Mouse (Mus musculus): Measurements from ENCODE around the gene Trim50. TPM values are rescaled to one million over a fixed set of nuclear protein-coding genes. Genes with fewer than 3 reads are reported as not detected.
"Not testable (repeated sequence)": the region's sequence is repeated elsewhere in the genome, so short reads cannot be mapped to it uniquely, and the experiment has no call there.

Trim50 gene
- polyA plus RNA-seq, 1 experiment from 2014 or later: not detected

DNA sequence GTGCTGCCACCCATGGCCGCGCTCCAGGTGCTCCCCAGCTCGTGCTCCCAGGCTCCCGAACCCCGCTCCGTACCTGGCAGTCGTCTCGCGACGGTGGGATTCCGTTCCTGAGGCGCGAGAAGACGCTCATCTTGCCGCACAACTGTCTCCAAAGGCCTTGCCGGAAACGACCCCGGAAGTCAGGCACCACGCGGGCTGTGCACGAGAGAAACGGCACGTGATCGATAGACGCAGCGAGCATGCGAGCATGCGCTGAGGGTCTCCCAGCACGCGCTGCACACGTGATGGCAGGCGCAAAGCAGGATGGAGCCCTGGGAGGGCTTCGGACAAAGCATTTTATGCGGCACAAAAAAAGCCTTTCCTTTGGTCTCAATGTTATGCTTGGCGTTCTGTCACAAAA, 3.2 kb upstream of the Trim50 start, which contains the start of gene Fkbp6:
Fkbp6 (minus strand) TSS at position 183 of the 400 bp plus-strand sequence.
- no peak within 1 kb of the TSS for H3K4me3 ChIP-seq
- WGBS: 93% methylated on average over 35 of the region's 35 CpGs

DNA sequence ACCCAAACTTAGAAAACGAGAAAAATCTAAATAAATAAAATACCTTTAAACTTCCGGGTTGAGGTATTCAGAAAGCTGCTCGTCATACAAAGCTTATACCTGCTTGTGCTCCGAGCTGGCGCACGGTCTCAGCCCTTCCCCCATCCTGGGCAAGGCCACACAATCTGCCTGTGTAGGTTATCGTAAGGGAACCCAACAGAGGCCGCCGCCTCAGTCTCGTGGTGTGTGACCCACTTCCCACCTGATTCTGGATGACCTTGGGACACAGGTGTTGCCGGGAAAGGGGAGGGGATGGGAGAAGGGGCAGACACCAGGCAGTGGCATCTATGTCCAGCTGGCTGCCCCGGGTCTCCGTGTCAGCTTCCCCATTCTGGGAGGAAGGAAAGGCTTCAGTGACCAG, 1.5 kb upstream of the Trim50 start:
- H3K4me2 ChIP-seq (replicated peaks): no peak overlapping the region
- ATAC-seq (replicated peaks): no peak
- no peak overlapping the region for H3K9ac ChIP-seq (replicated peaks)
- 87% methylated on average over 13 of the region's 13 CpGs for WGBS
- no peak overlapping the region for H3K4me3 ChIP-seq
- no peaks in the 10 kb centered on the region for H3K27me3 ChIP-seq
- H3K36me3 ChIP-seq: no peaks in the 10 kb centered on the region
- no peaks in the 10 kb centered on the region for H3K9me3 ChIP-seq
- no peaks in the 10 kb centered on the region for H3K4me1 ChIP-seq
- no peak overlapping the region for H3K27ac ChIP-seq (replicated peaks)

More for the DNA sequence above, 3.2 kb upstream of the Trim50 start, which contains the start of gene Fkbp6:
- Histone ChIP-seq H3K36me3 (no peaks in the 10 kb centered on the region), H3K9me3 (no peaks in the 10 kb centered on the region), H3K9ac (replicated peaks) (no peak within 1 kb of the TSS), H3K4me2 (replicated peaks) (no peak within 1 kb of the TSS), H3K4me1 (no peaks in the 10 kb centered on the region), H3K27ac (replicated peaks) (no peak within 1 kb of the TSS), H3K27me3 (no peaks in the 10 kb centered on the region)
- no peak for ATAC-seq (replicated peaks)

DNA sequence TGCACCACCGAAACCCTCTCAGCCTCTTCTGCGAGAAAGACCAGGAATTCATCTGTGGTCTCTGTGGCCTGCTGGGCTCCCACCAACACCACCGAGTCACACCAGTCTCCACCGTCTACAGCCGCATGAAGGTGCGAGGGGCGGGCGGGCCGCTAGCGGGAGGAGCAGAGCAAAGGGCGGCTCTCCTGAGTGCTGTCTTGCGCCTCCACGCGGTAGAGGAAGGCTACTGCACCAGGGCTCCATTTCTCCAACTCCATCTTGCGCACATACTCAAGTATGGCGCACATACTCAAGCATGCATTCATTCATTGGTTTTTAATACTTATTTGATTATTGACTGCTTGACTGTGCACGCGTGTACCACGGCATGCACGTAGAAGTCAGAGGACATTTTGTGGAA, 469 bp downstream of the Trim50 start:
- 18% methylated on average over 20 of the region's 20 CpGs for WGBS
- Histone ChIP-seq H3K9me3 (peaks cover 3% of the 10 kb centered on the region), H3K9ac (replicated peaks) (no peak overlapping the region), H3K4me1 (no peaks in the 10 kb centered on the region), H3K27me3 (no peaks in the 10 kb centered on the region), H3K4me2 (replicated peaks) (no peak overlapping the region), H3K36me3 (no peaks in the 10 kb centered on the region), H3K4me3 (no peak overlapping the region), H3K27ac (replicated peaks) (no peak overlapping the region)
- ATAC-seq (replicated peaks): no peak

DNA sequence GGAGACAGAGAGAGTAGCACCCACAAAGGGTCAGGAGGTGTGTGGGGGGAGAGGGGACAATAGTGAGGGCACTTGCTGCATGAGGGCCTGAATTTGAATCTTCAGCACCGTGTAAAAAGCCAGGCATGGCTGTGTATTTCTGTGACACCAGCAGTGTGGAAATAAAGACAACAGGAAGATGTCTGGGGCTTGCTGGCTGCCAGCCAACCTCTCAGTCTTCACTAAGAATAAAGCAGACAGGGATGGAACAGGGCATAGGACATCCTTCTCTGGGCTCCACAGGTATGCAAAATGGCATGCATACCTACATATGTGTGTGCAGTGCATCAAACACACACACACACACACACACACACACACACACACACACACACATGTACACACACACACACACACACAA, 3.0 kb downstream of the Trim50 start:
- ATAC-seq (replicated peaks): no peak
- Histone ChIP-seq H3K9ac (replicated peaks) (no peak overlapping the region), H3K4me1 (no peaks in the 10 kb centered on the region), H3K9me3 (peaks cover 3% of the 10 kb centered on the region), H3K36me3 (no peaks in the 10 kb centered on the region), H3K4me2 (replicated peaks) (no peak overlapping the region), H3K27me3 (no peaks in the 10 kb centered on the region), H3K4me3 (no peak overlapping the region), H3K27ac (replicated peaks) (no peak overlapping the region)
- 43% methylated on average over 1 of the region's 1 CpGs for WGBS

DNA sequence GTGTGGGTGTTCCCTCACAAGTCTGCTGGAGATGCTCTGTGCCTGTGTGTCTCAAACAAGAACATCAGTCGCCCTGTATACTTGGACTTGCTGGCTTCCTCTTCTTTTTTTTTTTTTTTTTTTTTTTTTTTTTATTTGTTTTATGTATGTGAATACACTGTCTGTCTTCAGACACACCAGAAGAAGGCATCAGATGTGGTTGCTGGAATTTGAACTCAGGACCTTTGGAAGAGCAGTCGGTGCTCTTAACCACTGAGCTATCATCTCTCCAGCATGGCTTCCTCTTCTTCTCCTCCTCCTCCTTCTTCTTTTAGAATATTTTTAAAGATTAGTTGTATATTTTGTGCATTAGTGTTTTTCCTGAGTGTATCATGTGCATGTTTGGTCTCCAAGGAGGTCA, 4.5 kb downstream of the Trim50 start:
- Histone ChIP-seq H3K9ac (replicated peaks) (no peak overlapping the region), H3K27me3 (no peaks in the 10 kb centered on the region), H3K27ac (replicated peaks) (no peak overlapping the region), H3K4me1 (no peaks in the 10 kb centered on the region), H3K36me3 (no peaks in the 10 kb centered on the region), H3K4me2 (replicated peaks) (no peak overlapping the region), H3K4me3 (no peak overlapping the region), H3K9me3 (peaks cover 3% of the 10 kb centered on the region)
- ATAC-seq (replicated peaks): no peak
- WGBS: 81% methylated on average over 2 of the region's 2 CpGs

DNA sequence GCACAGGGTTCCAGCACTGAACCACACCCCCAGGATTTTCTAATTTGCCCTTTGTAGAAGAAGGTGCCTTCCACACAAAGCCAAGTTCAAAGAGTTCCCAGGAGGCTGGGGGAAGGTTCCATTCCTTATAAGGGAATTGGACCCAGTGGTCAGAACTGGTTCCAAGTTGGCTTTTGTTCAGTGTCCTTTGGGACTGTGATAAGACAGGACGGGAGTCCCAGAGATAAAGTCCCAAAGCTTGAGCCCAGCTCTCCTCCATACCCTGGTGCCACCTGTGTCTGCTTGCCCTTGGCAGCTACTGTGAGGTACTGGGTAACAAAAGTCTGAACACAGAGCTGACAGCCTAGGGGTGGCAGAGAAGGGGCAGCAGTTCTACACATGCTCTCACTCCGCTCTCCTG, 6.7 kb downstream of the Trim50 start:
- Histone ChIP-seq H3K27ac (replicated peaks) (no peak overlapping the region), H3K4me1 (no peaks in the 10 kb centered on the region), H3K27me3 (no peaks in the 10 kb centered on the region), H3K36me3 (no peaks in the 10 kb centered on the region), H3K4me3 (no peak overlapping the region), H3K4me2 (replicated peaks) (no peak overlapping the region), H3K9ac (replicated peaks) (no peak overlapping the region), H3K9me3 (peaks cover 3% of the 10 kb centered on the region)
- WGBS: 91% methylated on average over 2 of the region's 2 CpGs
- ATAC-seq (replicated peaks): no peak

DNA sequence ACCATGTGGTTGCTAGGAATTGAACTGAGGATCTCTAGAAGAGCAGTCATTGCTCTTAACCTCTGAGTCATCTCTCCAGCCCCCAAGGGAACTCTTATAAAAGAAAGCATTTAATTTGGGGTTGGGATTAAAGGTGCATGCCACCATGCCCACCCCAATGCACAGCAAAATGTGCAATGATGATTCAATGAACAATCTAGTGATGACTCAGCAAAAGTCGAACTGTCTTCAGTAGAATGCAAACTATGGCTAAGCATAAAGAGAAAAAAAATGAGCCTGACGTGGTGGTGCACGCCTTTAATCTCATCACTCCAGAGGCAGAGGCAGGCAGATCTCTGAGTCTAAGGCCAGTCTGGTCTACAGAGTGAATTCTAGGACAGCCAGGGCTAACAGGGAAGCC, 9.5 kb downstream of the Trim50 start:
- no peak overlapping the region for H3K9ac ChIP-seq (replicated peaks)
- ATAC-seq (replicated peaks): no peak
- H3K4me2 ChIP-seq (replicated peaks): no peak overlapping the region
- peaks cover 2% of the 10 kb centered on the region for H3K9me3 ChIP-seq
- no peaks in the 10 kb centered on the region for H3K36me3 ChIP-seq
- no peak overlapping the region for H3K4me3 ChIP-seq
- no peaks in the 10 kb centered on the region for H3K27me3 ChIP-seq
- WGBS: 92% methylated on average over 3 of the region's 3 CpGs
- no peaks in the 10 kb centered on the region for H3K4me1 ChIP-seq
- no peak overlapping the region for H3K27ac ChIP-seq (replicated peaks)

DNA sequence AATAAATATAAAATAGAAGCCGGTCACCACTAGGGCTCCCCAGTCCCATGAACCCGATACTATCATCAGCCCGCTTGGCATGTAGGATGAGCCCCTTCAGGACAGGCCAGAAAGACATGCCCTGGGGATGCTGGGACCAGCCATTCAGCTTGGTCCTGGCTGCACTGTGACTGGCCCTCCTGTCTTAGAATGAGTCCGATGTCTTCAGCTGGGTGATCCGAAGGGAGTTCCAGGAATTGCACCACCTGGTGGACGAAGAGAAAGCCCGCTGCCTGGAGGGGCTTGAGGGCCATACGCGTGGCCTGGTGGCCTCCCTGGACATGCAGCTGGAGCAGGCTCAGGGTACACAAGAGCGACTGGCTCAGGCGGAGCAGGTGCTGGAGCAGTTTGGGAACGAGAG, 10.4 kb downstream of the Trim50 start:
- no peaks in the 10 kb centered on the region for H3K9me3 ChIP-seq
- H3K4me2 ChIP-seq (replicated peaks): no peak overlapping the region
- H3K36me3 ChIP-seq: no peaks in the 10 kb centered on the region
- no peak for ATAC-seq (replicated peaks)
- no peak overlapping the region for H3K4me3 ChIP-seq
- 26% methylated on average over 12 of the region's 12 CpGs for WGBS
- H3K27ac ChIP-seq (replicated peaks): no peak overlapping the region
- 0 out of 2 replicates have a peak, but pooled peaks cover under 1% of the 10 kb centered on the region for H3K4me1 ChIP-seq
- no peak overlapping the region for H3K9ac ChIP-seq (replicated peaks)
- no peaks in the 10 kb centered on the region for H3K27me3 ChIP-seq

DNA sequence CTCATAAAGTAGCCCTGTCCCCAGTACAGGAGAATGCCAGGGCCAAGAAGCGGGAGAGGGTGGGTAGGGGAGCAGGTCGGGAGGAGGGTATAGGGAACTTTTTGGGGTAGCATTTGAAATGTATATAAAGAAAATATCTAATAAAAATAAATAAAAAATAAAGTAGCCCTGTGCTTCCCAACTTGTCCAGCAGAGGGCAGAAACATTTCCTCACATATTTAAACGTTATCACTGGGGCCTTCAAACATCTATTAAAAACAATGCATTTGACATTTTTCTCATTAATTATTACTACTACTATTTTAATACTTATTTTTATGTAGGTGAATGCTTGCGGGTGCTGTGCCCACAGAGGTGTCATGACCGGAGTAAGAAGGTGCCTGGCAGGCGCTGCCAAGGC, 14.7 kb downstream of the Trim50 start:
- 54% methylated on average over 6 of the region's 6 CpGs for WGBS
- no peaks in the 10 kb centered on the region for H3K27me3 ChIP-seq
- ATAC-seq (replicated peaks): no peak
- H3K27ac ChIP-seq (replicated peaks): no peak overlapping the region
- no peak overlapping the region for H3K4me3 ChIP-seq
- H3K9ac ChIP-seq (replicated peaks): no peak overlapping the region
- no peak overlapping the region for H3K4me2 ChIP-seq (replicated peaks)
- H3K9me3 ChIP-seq: no peaks in the 10 kb centered on the region
- H3K4me1 ChIP-seq: peaks cover 20% of the 10 kb centered on the region
- peaks cover 11% of the 10 kb centered on the region for H3K36me3 ChIP-seq

DNA sequence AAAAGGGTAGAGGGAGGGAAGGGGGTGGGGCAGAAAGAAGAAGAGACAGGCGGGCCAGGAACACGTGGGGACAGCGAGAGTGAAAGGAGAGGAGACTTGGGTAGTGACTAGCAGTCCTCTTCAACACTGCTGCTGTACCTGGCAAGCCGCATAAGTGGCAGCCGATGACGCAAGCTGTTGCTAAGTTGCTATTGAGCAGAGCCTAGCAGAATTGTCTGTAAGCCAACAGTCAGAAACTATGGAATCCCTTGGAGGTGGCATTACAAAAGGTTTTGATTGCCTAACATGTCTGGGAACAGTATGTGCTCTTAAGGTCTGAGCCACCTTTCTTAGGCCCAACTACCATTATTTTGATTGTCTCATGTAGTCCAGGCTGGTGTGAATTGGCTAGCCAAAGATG, 15.2 kb downstream of the Trim50 start:
- Histone ChIP-seq H3K27me3 (no peaks in the 10 kb centered on the region), H3K4me2 (replicated peaks) (no peak overlapping the region), H3K4me1 (peaks cover 20% of the 10 kb centered on the region), H3K4me3 (no peak overlapping the region), H3K9ac (replicated peaks) (no peak overlapping the region), H3K27ac (replicated peaks) (no peak overlapping the region), H3K9me3 (no peaks in the 10 kb centered on the region), H3K36me3 (peaks cover 16% of the 10 kb centered on the region)
- 86% methylated on average over 6 of the region's 6 CpGs for WGBS
- no peak for ATAC-seq (replicated peaks)

DNA sequence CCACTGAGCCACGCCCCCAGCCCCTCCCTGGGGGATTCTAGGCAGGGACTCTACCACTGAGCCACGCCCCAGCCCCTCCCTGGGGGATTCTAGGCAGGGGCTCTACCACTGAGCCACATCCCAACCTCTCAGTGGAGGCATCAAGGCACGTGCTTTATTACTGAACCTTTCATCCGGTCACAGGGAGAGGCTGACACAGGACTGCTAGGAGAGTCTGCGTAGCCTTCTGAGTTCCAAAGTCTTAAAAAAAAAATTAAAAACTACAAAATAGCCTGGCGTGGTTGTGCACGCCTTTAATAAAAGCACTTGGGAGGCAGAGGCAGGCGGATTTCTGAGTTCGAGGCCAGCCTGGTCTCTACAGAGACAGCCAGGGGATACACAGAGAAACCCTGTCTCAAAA, 16.1 kb downstream of the Trim50 start:
- Histone ChIP-seq H3K4me1 (peaks cover 20% of the 10 kb centered on the region), H3K9ac (replicated peaks) (peak overlapping the region; percentile 89), H3K4me2 (replicated peaks) (peak overlapping the region; percentile 82), H3K36me3 (peaks cover 24% of the 10 kb centered on the region), H3K4me3 (peak overlapping the region; percentile 94), H3K27ac (replicated peaks) (peak overlapping the region; percentile 88; the same call in 1 of the 2 replicates)
- not testable (repeated sequence) for ATAC-seq (replicated peaks); H3K9me3 ChIP-seq; H3K27me3 ChIP-seq
- WGBS: 66% methylated on average over 9 of the region's 9 CpGs

DNA sequence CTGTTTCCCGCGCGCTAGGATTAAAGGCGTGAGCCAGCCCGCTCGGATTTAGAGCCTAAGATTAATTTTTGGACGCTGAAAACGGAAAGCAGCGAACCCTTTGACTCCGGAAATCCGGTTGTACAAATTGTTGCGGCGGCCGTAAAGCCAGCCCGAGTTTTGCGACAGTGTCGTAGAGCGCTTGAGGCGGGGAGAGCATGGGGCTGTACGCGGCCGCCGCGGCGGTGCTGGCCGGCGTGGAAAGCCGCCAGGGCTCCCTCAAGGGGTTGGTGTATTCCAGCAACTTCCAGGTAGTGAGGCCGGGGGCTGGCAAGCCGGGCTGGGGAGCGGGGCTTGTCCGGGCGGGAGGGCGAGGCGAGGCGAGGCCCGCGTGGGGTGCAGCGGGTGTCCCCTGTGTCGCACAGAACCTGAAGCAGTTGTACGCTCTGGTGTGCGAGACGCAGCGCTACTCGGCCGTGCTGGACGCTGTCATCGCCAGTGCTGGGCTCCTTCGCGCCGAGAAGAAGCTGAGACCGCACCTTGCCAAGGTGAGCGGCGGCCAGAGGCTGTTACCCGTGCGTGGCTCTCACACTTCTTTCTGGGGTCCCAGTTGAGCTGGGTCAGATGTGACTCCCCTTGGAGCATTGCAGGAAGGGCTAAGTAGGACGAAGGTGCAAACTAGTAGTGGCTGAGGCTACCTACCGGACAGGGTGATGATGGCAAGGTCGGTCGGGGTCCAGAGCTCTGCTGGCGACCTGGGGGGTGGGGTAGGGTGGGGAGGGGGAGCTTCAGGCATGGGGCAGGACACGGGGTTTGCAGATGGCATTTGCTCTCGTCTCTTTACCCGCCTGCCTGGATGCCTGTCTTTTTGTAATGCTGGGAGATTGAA, 16.9 kb downstream of the Trim50 start, which contains the start of gene Nsun5:
Nsun5 (plus strand) TSS at position 167 of the 868 bp plus-strand sequence.
- under 1% methylated on average over 64 of the region's 64 CpGs for WGBS
- ATAC-seq (replicated peaks): peak; percentile 77

More for the DNA sequence above, 16.9 kb downstream of the Trim50 start, which contains the start of gene Nsun5:
- H3K36me3 ChIP-seq: peaks cover 33% of the 10 kb centered on the region
- H3K4me3 ChIP-seq: peak within 1 kb of the TSS; percentile 94
- no peaks in the 10 kb centered on the region for H3K9me3 ChIP-seq
- H3K4me1 ChIP-seq: peaks cover 20% of the 10 kb centered on the region
- H3K27ac ChIP-seq (replicated peaks): peak within 1 kb of the TSS; percentile 88
- no peaks in the 10 kb centered on the region for H3K27me3 ChIP-seq
- peak within 1 kb of the TSS; percentile 89 for H3K9ac ChIP-seq (replicated peaks)
- peak within 1 kb of the TSS; percentile 82 for H3K4me2 ChIP-seq (replicated peaks)
